Mouse (Mus musculus) monocyte, adult 5-6 weeks (primary cell): ENCODE measurements around the gene Erbin. TPM values are rescaled to one million over a fixed set of nuclear protein-coding genes. Genes with fewer than 3 reads are reported as not detected.

Experiments used
- total RNA-seq: library from RNA; stranded (forward); fragments of 200-1000, 200-491, 200-594 nt; gene quantifications from 3 replicates; pipeline ENCODE4 v1.2.3, GENCODE M21; 2017

The Erbin gene
- total RNA-seq, 1 experiment from 2014 or later, result 155 TPM

Other genes with a start within 250 kb of the Erbin start
- gene Srek1, start 145.9 kb downstream of the Erbin start, total RNA-seq, result 61.2 to 70.2 TPM (median 66.8 TPM) in 3 replicates
- gene Nln, start 189.1 kb upstream of the Erbin start, total RNA-seq, result 31.8 to 84.6 TPM (median 55.0 TPM) in 3 replicates
- gene Sgtb, start 189.2 kb upstream of the Erbin start, total RNA-seq, result 0.87 to 2.1 TPM (median 1.2 TPM) in 3 replicates